Mouse (Mus musculus) C2C12 (cell line): Measurements from ENCODE around the gene Dedd2. TPM values are rescaled to one million over a fixed set of nuclear protein-coding genes. Genes with fewer than 3 reads are reported as not detected.
"Not testable (repeated sequence)": the region's sequence is repeated elsewhere in the genome, so short reads cannot be mapped to it uniquely, and the experiment has no call there.

Experiments
- H3K27me3 ChIP-seq: one replicate; pipeline ENCODE4 v1.6.1; 2011; ENCODE audit not compliant: control insufficient read depth, insufficient read depth, insufficient read length
- H3K36me3 ChIP-seq: one replicate; pipeline ENCODE4 v1.6.1; 2011; ENCODE audit not compliant: control insufficient read depth, insufficient read depth
- H3K4me3 ChIP-seq: one replicate; pipeline ENCODE4 v1.5.1; 2011; ENCODE audit warnings: mild to moderate bottlenecking, control low read depth; ENCODE audit not compliant: poor library complexity, insufficient read depth, severe bottlenecking
- H3K79me2 ChIP-seq: one replicate; pipeline ENCODE4 v1.6.1; 2011; ENCODE audit not compliant: control insufficient read depth, insufficient read depth
- H3K79me3 ChIP-seq: one replicate; pipeline ENCODE4 v1.6.1; 2011; ENCODE audit warnings: low read depth, control low read depth
- H3ac ChIP-seq: one replicate; pipeline ENCODE3; 2011; ENCODE audit warnings: low read depth; ENCODE audit not compliant: control insufficient read depth, insufficient read length
- CEBPB ChIP-seq: IDR thresholded peaks from one replicate; pipeline ENCODE4 v1.6.1; 2011; ENCODE audit warnings: low read depth, mild to moderate bottlenecking, control low read depth, moderate library complexity
- CTCF ChIP-seq: IDR thresholded peaks from one replicate; pipeline ENCODE4 v1.5.1; 2011; ENCODE audit not compliant: control insufficient read depth, insufficient read depth, insufficient read length
- FOSL1 ChIP-seq: IDR thresholded peaks from one replicate; pipeline ENCODE4 v1.8.0; 2011; ENCODE audit warnings: mild to moderate bottlenecking, low read length; ENCODE audit not compliant: poor library complexity, insufficient read depth, severe bottlenecking
- MAX ChIP-seq: IDR thresholded peaks from one replicate; pipeline ENCODE4 v1.6.1; 2011; ENCODE audit warnings: mild to moderate bottlenecking, control low read depth
- MYOD1 ChIP-seq: IDR thresholded peaks from one replicate; pipeline ENCODE4 v1.6.1; 2011; ENCODE audit warnings: low read depth; ENCODE audit not compliant: control insufficient read depth, insufficient read length
- MYOG ChIP-seq: IDR thresholded peaks from one replicate; pipeline ENCODE4 v1.6.1; 2011; ENCODE audit not compliant: control insufficient read depth, insufficient read length; ENCODE audit errors: extremely low read depth
- USF1 ChIP-seq: IDR thresholded peaks from one replicate; pipeline ENCODE4 v1.6.1; 2011; ENCODE audit warnings: low read depth, mild to moderate bottlenecking, control low read depth, moderate library complexity
- polyA plus RNA-seq: library from polyadenylated mRNA; unstranded; fragments of >200 nt; fragmentation: generic; extraction: Trizol; gene quantifications from one replicate; pipeline ENCODE4 v1.2.1, GENCODE M21; 2012; ENCODE audit warnings: missing spikeins

Dedd2 gene
- polyA plus RNA-seq, 1 experiment = 5.3 TPM

GRCm38 (mm10) chr7:25267301-25267750, 46.9 kb upstream of the Dedd2 start, which contains the start of gene Cic:
Gene Cic (plus strand): TSS chr7:25267704.
- Histone ChIP-seq H3ac (peak within 1 kb of the TSS; percentile 77), H3K79me3 (peaks cover 3% of the 10 kb centered on the region), H3K27me3 (no peaks in the 10 kb centered on the region), H3K79me2 (no peaks in the 10 kb centered on the region), H3K4me3 (peak within 1 kb of the TSS; percentile 49), H3K36me3 (no peaks in the 10 kb centered on the region)
- TF ChIP-seq CEBPB (no peak), MYOG (no peak), USF1 (peak; percentile 64), MAX (peak; percentile 71)

DNA sequence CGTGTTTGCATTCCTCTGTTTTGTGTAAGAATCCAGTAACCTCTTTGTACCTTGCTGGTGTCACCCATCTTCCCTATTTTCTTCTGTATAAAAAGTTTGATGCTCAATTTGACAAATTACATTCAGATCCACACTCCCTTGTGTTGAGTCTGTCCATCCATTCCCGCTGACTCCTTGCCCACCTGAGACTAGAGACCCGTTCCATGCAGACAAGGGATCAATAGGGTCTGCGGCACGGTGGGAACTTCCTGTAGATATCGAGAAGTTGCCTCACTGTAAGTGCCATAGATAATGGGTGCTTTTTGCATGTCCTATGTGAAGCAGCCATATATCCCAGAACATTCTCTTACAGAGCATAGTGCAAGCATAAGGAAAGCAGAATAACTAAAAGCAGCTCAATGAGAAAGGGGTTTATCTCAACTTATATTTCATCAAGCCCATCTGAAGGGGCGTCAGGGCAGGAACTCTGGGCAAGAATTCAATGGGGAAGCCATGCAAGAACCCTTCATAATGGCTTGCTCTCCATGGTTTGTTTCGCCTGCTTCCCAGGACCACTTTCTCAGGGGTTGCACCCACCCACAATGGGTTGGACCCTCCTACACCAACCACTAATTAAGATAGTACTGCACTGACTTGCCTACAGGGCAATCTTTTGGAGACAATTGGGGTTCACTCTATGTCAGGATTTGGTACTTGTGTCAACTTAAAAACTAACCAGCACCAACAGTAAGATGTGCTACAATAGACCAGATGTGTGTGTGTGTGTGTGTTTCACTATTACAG, 46.0 kb upstream of the Dedd2 start:
- no peaks in the 10 kb centered on the region for H3K79me2 ChIP-seq
- no peak overlapping the region for H3K4me3 ChIP-seq

GRCm38 (mm10) chr7:25265743-25266142, 45.3 kb upstream of the Dedd2 start:
- not testable (repeated sequence) for H3K79me2 ChIP-seq, H3K79me3 ChIP-seq, H3ac ChIP-seq, H3K4me3 ChIP-seq, H3K36me3 ChIP-seq, H3K27me3 ChIP-seq

More for the DNA sequence above, 46.0 kb upstream of the Dedd2 start:
- TF ChIP-seq MAX (no peak), USF1 (no peak), CEBPB (no peak), CTCF (no peak), MYOG (no peak), FOSL1 (no peak), MYOD1 (no peak)
- H3K36me3 ChIP-seq = no peaks in the 10 kb centered on the region
- H3ac ChIP-seq = no peak overlapping the region
- no peaks in the 10 kb centered on the region for H3K27me3 ChIP-seq
- peaks cover 3% of the 10 kb centered on the region for H3K79me3 ChIP-seq

GRCm38 (mm10) chr7:25263968-25264870, 43.8 kb upstream of the Dedd2 start:
- peaks cover under 1% of the 10 kb centered on the region for H3K79me3 ChIP-seq
- H3K79me2 ChIP-seq = no peaks in the 10 kb centered on the region
- TF ChIP-seq MYOD1 = no peak
- TF ChIP-seq CTCF = no peak
- TF ChIP-seq FOSL1 = no peak
- TF ChIP-seq MYOG = no peak
- no peak for TF ChIP-seq MAX
- no peak for TF ChIP-seq CEBPB
- TF ChIP-seq USF1 = no peak
- H3ac ChIP-seq = no peak overlapping the region
- H3K36me3 ChIP-seq = no peaks in the 10 kb centered on the region
- H3K4me3 ChIP-seq = no peak overlapping the region
- H3K27me3 ChIP-seq = no peaks in the 10 kb centered on the region

- no peaks in the 10 kb centered on the region for H3K36me3 ChIP-seq
- TF ChIP-seq MAX (no peak), MYOD1 (no peak), FOSL1 (no peak), CTCF (no peak), MYOG (no peak), USF1 (no peak), CEBPB (no peak)
- no peak overlapping the region for H3ac ChIP-seq
- no peaks in the 10 kb centered on the region for H3K27me3 ChIP-seq
- H3K79me2 ChIP-seq = no peaks in the 10 kb centered on the region
- no peaks in the 10 kb centered on the region for H3K79me3 ChIP-seq
- H3K4me3 ChIP-seq = no peak overlapping the region
Measured at GRCm38 (mm10) chr7:25261896-25262295, 41.5 kb upstream of the Dedd2 start.

GRCm38 (mm10) chr7:25251822-25252221, 31.4 kb upstream of the Dedd2 start:
- Histone ChIP-seq H3K79me2 (peaks cover 37% of the 10 kb centered on the region), H3ac (no peak overlapping the region), H3K36me3 (no peaks in the 10 kb centered on the region), H3K4me3 (no peak overlapping the region), H3K27me3 (no peaks in the 10 kb centered on the region), H3K79me3 (peaks cover 29% of the 10 kb centered on the region)
- TF ChIP-seq CEBPB (no peak), MAX (no peak), CTCF (no peak), FOSL1 (no peak), MYOG (no peak), MYOD1 (no peak), USF1 (no peak)
